Mouse (Mus musculus): ENCODE data around the gene Prr14l.
"Not testable (repeated sequence)": the region's sequence is repeated elsewhere in the genome, so short reads cannot be mapped to it uniquely, and the experiment has no call there.

Gene Prr14l

DNA sequence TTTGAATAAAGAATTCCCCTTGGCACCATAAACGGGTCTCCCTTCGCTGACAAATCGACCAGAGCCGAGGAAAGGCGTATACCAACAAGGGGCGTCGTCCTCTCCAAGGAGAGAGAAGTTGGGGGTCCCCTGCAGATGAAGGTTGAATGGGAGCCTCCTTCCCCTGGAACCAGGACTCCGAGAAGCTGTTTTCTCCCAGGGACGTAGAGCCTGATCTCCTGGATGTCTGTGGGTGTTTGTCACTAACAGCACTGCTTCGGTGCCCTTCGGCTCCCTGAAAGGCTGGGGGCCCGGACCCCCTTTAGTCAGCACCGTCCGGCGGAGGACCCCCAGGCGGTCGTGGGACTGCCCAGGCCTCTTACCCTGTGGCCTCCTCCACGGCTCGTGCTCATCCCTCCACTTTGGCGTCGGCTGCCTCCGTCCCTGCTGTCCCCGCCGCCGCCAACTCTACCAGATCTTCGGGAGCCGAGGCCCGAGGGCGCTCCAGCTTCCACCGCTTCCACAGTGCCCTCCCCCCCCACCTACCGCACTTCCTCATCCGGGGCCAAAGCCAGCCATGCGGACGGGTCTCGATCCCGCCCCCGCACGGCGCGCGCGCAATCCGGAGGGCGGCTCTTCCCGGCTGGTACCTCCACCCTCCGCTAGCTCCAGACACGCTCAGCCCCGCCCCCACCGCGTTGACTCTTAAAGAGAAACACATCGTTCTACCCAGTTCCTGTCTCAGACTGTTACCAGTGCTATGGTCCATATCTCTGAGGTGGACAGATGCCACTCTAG is at the start of gene Prr14l:
Gene Prr14l, minus strand, starts transcription at position 526 of the 777 bp plus-strand sequence.
- in situ Hi-C loops (cut with MboI) = no loop called here

DNA sequence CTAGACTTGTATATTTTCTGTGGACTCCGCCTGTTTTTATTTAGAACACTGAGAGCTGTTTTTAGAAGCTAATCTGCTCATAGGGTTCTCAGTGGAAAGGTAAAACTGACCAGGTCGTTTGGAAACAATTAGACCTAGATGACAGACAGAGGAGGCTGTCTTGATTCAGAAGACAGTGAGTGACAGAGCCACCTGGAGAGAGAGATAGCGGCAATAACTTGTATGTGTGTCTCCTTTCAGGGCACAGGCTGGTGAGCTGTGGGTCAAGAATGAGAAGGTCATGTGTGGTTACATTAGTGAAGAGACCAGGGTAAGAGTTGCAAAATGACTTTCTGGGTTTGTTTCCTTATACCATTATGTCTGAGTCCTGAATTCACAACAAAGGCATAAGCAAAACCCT is 32.7 kb upstream of the Prr14l start:
- in situ Hi-C loops (cut with MboI) = no loop called here

DNA sequence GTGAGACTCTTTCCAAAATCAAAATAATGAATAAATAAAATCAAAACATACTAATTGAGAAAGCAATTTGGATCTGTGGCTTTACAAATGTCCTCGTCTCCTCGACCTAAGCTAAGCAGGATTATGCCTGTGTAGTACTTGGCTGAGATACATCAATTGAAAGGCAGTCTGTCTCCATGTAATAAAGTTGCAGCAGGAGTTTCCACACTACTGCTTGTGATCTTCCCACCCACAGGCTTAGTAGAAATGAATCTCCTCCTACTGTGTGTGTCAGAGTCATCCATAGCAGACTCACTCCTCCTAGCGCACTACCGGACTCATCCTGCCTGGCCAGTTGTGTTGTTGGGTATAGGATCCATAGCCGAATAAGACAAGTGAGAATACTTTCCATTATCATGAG is 18.3 kb upstream of the Prr14l start:
- in situ Hi-C loops (cut with MboI) = no loop called here

DNA sequence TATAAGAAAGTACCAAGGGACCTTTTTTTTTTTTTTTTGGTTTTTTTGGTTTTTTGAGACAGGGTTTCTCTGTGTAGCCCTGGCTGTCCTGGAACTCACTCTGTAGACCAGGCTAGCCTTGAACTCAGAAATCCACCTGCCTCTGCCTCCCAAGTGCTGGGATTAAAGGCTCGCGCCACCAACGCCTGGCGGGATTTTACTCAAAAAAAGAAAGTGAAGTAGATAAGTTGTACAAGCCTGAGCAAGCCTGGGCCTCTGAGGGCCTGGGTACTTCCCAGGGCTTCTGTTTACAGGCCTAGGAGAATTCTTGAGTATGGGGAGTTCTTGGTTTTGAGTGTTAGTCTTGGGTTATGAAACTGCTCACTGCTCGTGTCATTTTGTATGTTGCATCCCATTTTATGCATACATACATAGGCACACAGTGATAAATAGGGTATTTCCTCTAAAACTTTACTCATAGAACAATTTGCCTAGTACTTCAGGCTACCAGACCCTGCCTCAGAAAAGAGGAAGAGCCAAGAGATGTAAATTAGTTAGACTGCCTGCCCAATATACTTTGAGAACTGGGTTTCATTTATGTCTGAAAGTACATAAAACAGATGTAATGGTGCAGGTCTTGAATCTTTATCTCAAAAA is 15.5 kb upstream of the Prr14l start:
- in situ Hi-C loops (cut with MboI) = no loop called here

DNA sequence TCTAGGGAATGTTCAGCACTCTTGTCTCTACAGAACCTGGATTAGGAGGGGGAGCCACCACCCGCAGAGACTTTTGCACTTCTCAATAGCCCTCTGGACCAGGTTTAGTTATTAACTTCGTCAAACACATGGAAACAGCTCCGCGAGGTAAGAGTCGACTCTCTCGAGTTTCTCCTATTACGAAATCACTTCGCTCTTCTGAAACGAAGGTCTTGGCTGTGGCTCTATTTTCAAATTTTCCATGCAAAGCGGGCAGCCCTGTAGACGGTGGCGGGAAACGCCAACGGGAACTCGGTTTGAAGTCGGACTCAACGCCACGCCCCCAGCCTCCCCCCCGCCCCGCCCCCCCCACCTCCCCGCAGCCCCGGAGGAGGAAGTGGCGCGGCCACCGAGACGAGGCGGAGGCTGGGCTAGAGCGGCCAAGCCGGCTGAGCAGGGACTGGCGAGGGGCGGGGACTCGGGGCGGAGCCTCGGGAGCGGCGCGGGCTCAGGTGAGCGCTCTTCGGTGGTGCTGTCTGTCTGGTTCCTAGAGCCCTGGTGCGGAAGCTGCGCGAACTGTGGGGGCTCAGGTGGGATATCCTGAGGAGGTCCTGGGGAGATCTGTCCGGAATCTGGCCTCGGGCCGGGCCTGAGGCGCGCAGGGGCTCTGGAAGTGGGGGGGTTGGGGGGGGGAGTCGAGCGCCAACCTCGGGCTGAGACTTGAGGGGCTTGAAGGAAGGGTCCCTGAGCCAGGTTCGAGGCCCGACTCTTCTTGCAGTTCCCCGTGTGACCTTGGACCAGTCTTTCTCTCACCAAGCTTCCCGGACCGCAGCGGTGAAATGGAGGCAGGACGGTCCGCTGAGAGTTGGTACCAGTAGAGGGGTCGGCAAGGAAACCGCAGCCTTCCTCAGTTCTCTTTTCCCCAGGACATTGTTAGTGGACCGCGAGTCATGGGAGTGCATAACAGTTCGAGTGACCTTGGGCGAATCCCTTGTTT is 9.5 kb upstream of the Prr14l start, which contains the start of gene Depdc5:
Gene Depdc5, plus strand, starts transcription at position 449 of the 976 bp plus-strand sequence.
- in situ Hi-C loops (cut with MboI) = no loop called here

DNA sequence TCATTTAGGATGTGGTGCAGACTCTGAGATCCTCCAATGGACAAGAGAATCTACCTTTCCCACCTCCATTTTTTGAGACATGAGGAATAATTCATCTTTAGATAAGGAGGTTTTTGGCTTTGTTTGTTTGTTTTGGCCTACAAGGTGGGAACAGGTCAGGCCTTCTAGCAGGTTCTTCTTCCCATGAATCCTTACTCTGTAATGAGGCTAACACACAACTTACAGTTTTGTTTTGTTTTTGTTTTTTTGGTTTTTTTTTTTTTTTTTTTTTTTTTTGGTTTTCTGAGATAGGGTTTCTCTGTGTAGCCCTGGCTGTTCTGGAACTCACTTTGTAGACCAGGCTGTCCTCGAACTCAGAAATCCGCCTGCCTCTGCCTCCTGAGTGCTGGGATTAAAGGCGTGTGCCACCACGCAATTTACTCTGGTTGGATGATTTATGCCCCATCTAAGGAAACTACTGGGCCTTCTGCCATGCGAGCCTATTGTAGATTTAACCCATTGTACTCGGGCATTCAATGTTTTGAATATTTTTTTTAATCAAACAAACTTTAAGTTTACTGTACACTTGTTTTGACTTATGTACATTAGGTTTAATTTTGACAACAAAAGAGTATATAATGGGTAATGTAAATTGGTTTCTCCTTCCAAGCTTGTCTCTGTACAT is 8.5 kb upstream of the Prr14l start:
- in situ Hi-C loops (cut with MboI) = no loop called here

DNA sequence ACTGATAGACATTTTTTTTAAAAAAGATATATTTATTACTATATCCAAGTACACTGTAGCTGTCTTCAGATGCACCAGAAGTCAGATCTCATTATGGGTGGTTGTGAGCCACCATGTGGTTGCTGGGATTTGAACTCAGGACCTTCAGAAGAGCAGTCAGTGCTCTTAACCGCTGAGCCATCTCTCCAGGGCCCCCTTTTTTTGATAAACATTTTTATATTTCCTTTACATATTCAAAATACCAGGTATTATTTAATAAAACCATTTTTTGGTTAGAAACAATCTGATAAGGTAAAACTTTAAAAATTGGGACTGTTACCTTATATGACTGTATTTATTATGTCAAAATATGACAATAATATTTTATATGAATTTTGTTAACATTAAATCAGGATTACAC is 7.0 kb upstream of the Prr14l start:
- in situ Hi-C loops (cut with MboI) = no loop called here

DNA sequence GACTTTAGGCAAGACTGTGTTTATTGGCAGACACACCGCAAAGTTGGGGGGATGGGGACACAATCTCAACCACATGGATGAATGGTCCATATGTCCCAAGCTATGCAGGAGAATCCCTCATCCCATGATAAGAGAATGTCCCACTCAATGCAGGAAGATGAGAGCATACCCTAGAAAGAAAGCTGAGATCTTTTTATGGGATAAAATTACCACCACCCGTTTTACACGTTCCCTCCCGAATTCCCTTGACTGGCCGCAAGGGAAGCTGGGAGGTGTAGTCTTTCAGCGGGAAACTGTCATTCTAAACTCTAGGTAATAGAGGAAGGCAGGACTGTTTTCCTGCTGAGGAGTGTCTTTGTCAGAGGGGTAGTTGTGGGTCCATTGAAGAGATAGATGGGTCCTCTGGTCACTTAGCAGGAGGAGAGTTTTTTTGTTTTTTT is 3.7 kb upstream of the Prr14l start:
- in situ Hi-C loops (cut with MboI) = no loop called here

DNA sequence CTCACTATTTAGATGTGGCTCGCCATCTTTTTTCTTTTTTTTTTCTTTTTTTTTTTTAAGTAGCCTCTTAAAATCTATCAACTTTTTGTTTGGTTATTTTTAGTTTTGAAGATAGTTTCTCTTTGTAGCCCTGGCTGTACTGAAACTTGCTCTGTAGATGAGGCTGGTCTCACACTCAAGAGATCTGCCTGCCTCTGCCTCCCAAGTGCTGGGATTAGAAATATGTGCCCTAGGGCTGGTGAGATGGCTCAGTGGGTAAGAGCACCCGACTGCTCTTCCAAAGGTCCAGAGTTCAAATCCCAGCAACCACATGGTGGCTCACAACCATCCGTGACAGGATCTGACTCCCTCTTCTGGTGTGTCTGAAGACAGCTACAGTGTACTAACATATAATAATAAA is 1.2 kb upstream of the Prr14l start:
- in situ Hi-C loops (cut with MboI) = not testable (repeated sequence)

DNA sequence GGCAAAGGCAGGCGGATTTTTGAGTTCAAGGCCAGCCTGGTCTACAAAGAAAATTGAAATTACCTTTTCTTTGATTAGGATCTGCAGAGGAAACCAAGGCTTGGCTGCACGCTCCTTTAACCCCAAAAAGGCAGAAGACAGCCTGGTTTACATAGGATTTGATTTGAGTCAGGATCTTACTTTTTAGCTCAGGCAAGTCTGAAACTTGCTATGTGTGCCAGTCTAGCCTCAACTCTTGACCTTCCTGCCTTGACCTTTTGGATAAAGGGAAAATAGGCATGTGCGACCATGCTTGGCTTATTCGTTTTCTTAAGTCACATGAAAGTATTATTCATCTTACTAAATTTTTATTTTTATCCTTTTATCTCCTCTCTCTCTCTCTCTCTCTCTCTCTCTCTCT is 762 bp upstream of the Prr14l start:
- in situ Hi-C loops (cut with MboI) = no loop called here

DNA sequence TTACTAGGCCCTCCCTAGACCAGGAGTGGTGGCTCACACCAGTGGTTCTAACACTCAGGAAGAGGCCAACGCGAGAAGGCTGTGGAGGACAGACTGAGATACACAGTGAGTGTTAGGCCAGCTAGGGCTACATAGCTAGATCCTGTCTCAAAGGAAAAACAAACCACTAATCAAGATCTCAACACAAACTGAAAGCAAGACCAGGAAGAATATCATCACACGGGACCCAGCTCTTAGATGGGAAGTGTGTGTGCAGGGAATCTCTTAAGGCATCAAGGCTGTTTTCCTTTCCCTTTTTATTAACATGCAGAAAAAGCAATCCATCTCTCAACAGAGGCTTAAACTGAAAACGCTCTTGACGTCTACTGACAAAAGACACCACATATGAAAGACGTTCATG is 2.0 kb downstream of the Prr14l start:
- in situ Hi-C loops (cut with MboI) = no loop called here

DNA sequence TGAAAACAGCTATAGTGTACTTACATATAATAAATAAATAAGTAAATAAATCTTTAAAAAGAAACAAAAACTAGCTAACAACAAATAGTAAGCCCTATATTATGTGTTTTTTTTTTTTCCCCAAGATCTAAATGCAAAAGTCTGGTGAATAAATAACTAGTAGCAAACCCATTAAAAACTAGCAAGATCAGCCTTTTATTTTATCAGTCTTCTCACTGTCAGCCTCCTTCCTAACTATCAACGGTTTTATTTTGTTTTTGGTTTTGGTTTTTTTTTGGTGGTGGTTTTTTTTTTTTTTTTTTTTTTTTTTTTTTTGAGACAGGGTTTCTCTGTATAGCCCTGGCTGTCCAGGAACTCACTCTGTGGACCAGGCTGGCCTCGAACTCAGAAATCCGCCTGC is 4.5 kb downstream of the Prr14l start:
- in situ Hi-C loops (cut with MboI) = not testable (repeated sequence)

DNA sequence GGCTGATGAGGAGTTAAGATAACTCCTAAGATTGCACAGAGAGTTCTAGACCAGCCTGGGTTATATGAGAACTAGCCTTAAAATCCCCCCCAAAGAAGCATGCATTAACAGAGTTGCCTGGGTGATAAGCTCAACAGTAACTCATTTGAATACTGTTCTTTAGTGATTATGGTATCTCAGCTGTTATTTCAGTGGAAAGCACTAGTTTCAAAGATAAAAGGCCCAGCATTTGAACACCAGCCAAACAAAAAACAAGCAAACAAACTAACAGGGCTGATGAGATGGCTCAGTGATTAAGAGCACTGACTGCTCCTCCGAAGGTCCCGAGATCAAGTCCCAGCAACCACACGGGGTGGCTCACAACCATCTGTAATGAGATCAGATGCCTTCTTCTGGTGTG is 4.9 kb downstream of the Prr14l start:
- in situ Hi-C loops (cut with MboI) = no loop called here

DNA sequence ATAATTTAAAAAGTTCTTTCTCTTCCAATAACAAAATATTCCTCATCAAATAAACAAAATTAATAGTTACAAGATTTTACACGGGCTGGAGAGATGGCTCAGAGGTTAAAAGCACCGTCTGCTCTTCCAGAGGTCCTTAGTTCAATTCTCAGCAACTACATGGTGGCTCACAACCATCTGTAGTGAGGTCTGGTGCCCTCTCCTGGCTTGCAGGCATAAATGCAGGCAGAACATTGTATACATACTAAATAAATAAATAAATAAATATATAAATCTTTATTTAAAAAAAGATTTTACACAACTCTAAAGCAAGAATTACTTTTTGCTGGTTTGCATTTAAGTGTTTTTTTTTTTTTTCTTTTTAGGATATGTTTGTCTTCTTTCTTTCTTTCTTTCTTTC is 14.0 kb downstream of the Prr14l start:
- in situ Hi-C loops (cut with MboI) = no loop called here

DNA sequence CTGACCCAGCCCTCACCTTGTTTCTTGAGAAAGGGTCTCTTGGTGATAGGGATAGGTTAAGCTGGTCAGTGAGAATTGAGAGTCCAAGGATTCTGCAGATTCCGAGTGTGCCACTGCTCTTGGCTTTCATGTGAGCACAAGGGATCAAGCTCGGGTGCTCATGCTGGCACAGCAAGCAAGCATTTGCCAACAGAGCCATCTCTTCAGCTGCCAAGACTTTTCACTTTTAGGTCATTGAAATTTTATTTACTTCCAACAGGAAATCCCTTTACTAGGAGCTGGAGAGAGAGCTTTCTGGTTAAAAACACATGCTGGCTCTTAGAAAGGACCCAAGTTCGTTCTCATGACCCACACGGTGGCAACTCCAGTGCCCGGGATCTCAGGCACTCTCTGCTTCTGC is 17.1 kb downstream of the Prr14l start:
- in situ Hi-C loops (cut with MboI) = no loop called here

DNA sequence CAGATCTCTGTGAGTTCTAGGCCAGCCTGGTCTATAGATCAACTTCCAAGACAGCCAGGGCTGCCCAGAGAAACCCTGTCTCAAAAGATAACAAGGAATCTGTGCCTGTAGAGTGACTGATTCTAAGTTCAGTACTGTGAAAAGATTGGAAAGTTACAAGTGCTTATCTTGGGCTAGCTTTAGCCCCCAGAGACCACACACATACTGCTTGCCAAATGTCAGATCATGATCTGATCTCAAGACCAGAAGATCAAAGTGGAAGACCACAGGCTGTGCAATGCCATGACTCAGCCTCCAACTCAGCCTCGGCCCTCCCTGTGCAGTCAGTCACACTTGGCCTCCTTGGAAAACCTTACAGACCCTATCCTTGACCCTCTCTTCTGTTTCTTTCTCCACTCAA is 19.6 kb downstream of the Prr14l start:
- in situ Hi-C loops (cut with MboI) = no loop called here

DNA sequence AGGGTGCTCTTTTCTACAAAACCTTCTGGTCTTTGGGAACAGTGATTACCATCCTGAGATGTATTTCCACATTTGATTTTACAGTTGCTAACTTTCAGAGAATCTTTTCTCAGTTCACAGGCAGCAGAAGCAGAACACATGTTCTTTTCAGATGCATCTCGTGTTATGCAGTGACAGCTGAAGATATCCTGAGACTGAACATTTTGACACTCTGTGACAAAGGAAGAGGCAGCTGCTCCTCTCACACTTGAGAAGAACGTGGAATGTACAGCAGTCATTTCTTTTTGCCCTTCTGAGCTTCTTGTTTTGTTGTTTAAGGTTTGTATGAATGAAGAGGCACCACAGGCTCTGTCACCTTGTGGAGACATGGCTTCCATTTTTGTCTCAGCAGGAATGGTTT is 24.0 kb downstream of the Prr14l start:
- in situ Hi-C loops (cut with MboI) = no loop called here

DNA sequence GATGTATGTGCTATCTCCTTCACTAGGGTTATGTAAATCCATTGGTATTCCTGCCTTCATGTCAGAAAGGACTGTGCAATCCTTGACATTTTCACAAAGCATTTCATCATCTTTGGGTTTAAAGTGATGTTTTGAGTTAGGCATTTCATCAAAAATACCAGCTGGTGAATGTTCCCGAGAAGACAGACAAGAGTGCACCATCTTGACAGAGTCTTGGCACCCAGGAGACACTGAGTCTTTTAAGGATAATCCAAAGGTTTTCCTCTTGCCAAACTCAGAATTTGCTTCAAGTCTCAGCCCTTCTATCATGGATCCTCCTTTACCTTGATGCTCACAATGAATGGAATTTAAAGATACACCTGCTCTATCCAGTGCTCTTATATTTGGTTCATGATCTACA is 25.3 kb downstream of the Prr14l start:
- in situ Hi-C loops (cut with MboI) = not testable (repeated sequence)

DNA sequence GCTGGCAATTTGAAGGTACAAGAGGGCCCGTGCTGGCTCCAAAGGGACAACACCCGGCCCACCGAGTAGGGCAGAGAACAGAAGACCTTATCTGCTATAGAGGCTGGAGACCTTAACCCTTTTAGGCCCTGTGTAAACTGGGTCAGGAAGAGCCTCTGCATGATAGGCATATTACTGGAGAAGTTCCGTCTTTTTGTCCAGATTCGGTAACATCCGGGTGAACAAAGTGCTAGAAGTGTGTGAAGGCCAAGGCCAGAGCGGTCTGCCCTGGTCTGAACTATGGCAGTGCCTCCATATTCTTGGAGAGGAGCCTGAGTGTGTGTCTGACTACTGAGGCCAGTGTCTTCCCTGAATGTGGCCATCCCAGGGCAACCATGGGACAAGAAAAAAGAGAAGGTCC is 27.0 kb downstream of the Prr14l start, which contains the start of gene Gm20671:
Gene Gm20671, minus strand, starts transcription at position 101 of the 400 bp plus-strand sequence.
- in situ Hi-C loops (cut with MboI) = no loop called here

DNA sequence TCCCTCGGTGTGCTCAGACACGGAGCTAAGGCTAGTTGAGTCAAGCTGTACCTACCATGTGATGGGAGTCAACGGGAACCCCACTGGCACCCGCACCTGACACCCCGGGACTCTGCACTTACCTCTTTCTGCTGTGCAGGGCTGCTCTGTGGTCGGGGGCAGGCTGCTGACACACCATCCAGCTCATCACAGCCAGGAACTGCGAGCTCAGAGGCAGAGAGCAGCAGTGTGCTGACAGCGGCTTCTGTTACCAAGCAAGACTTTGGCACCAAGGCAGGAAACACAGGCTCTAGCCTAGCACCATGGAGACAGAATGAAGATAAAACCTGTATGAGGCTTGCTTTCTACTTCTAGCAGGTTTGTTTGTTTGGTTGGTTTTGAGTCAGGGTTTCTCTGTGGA is 33.6 kb downstream of the Prr14l start:
- in situ Hi-C loops (cut with MboI) = no loop called here

DNA sequence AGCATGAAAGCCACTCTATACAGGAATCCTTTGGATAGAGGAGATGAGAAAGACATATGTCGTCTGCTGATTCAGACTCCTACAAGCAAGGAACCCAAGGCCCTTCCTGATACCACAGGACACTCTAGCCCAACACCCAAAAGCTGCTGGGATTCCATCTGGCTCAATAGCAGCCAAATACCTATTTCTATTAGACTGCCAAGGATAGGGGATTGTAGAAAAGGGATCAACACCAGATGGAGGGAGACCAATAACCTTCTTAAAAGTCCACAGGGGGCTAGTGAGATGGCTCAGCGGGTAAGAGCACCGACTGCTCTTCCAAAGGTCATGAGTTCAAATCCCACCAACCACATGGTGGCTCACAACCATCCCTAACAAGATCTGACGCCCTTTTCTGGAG is 38.7 kb downstream of the Prr14l start:
- in situ Hi-C loops (cut with MboI) = no loop called here

DNA sequence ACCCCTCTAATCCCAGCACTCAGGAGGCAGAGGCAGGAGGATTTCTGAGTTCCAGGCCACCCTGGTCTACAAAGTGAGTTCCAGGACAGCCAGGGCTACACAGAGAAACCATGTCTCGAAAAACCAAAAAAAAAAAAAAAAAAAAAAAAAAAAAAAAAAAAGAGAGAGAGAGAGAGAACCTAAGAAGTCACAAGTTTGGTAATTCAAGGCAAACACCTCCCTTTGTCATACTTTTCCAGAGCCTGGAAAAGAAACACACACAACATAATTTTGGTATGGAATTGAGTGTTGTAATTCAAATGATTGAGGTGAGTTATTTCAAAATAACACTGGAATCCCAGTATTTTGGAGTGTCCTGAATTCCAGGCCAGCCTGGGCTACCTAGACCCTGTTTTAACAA is 67.6 kb downstream of the Prr14l start:
- in situ Hi-C loops (cut with MboI) = not testable (repeated sequence)

Measured in mature B cell (primary cell).